Mouse (Mus musculus) limb, embryonic 14.5 days (tissue): Measurements from ENCODE around the gene Nup50. TPM values are rescaled to one million over a fixed set of nuclear protein-coding genes. Genes with fewer than 3 reads are reported as not detected.
A peak's percentile ranks its signal among the peaks of the same experiment; 100 is the strongest.

Experiments used
- ATAC-seq: fragments of 200-750 bp; cut with Nextera tagmentation; 2 replicates; pipeline ENCODE4 v1.8.0; 2017; ENCODE audit warnings: low read depth, moderate number of reproducible peaks, moderate TSS enrichment; ENCODE audit not compliant: low FRiP score
- DNase-seq: peaks from one replicate; pipeline ENCODE4 v3.0.0-alpha.2; 2015; ENCODE audit warnings: low spot score
- H3K27ac ChIP-seq: fragments of 300-500 bp; sonication (generic); replicated peaks from 2 replicates; pipeline ENCODE4 v1.5.1; 2014; ENCODE audit warnings: low read depth, mild to moderate bottlenecking, low read length, moderate library complexity, mixed read lengths
- H3K27me3 ChIP-seq: fragments of 300-500 bp; sonication (generic); 2 replicates; pipeline ENCODE4 v1.6.1; 2014; ENCODE audit warnings: low read length, mixed read lengths; ENCODE audit not compliant: control insufficient read depth, insufficient read depth
- H3K36me3 ChIP-seq: fragments of 300-500 bp; sonication (generic); 2 replicates; pipeline ENCODE4 v1.6.1; 2014; ENCODE audit warnings: mild to moderate bottlenecking, low read length, moderate library complexity, mixed read lengths; ENCODE audit not compliant: control insufficient read depth, insufficient read depth
- H3K4me1 ChIP-seq: fragments of 300-500 bp; sonication (generic); 2 replicates; pipeline ENCODE4 v1.6.1; 2014; ENCODE audit warnings: antibody characterized with exemption, low read length, mixed read lengths; ENCODE audit not compliant: control insufficient read depth, insufficient read depth
- H3K4me2 ChIP-seq: fragments of 300-500 bp; sonication (generic); replicated peaks from 2 replicates; pipeline ENCODE4 v1.6.1; 2014; ENCODE audit warnings: low read depth, mild to moderate bottlenecking, low read length, moderate library complexity; ENCODE audit not compliant: severe bottlenecking
- H3K4me3 ChIP-seq: fragments of 300-500 bp; sonication (generic); replicated peaks from 2 replicates; pipeline ENCODE4 v1.5.1; 2014; ENCODE audit warnings: low read length
- H3K9ac ChIP-seq: fragments of 300-500 bp; sonication (generic); 2 replicates; pipeline ENCODE4 v1.6.1; 2014; ENCODE audit warnings: mild to moderate bottlenecking, low read depth, low read length, moderate library complexity; ENCODE audit not compliant: severe bottlenecking
- H3K9me3 ChIP-seq: fragments of 300-500 bp; sonication (generic); 2 replicates; pipeline ENCODE4 v1.6.1; 2016; ENCODE audit warnings: low read length; ENCODE audit not compliant: control insufficient read depth
- POLR2A ChIP-seq: fragments of 200-500 bp; IDR thresholded peaks from 2 replicates; pipeline ENCODE4 v1.8.0; 2012; ENCODE audit warnings: inconsistent platforms, mild to moderate bottlenecking, moderate library complexity, borderline replicate concordance; ENCODE audit not compliant: insufficient read depth, insufficient read length; ENCODE audit errors: extremely low read depth
- WGBS: fragments of 180-500 bp; shearing (Covaris S2); extraction: QIAGEN DNeasy Blood & Tissue Kit; methylation state at CpG from one replicate; pipeline ENCODE4 v1.1.7; 2014; 5-methylcytosine and 5-hydroxymethylcytosine counted together
- microRNA-seq: library from miRNA; unstranded; fragments of <30 nt; microRNA quantifications from one replicate; pipeline ENCODE4, GENCODE M21; 2016
- polyA plus RNA-seq, 2 experiments: library from polyadenylated mRNA; depleted of rRNA in 1 of 2; stranded (reverse) in 1 of 2; unstranded in 1 of 2; fragments of >200 nt; fragmentation: Nextera tagmentation in 1 of 2; extraction: Ambion mirVana in 1 of 2; gene quantifications; 2 replicates each; pipeline versions ENCODE4 v1.2.1 to v1.2.3; 2012 to 2014

Nup50 gene
- polyA plus RNA-seq, 2 experiments, result 19.7 to 29.1 TPM

- Histone ChIP-seq H3K36me3 (no peaks in the 10 kb centered on the region), H3K27ac (no peak overlapping the region), H3K27me3 (no peaks in the 10 kb centered on the region), H3K9me3 (no peaks in the 10 kb centered on the region), H3K4me3 (no peak overlapping the region), H3K4me1 (peaks cover 14% of the 10 kb centered on the region), H3K9ac (no peak overlapping the region), H3K4me2 (no peak overlapping the region)
- ATAC-seq, result no peak
- no peak for DNase-seq
- 74% methylated on average over 3 of the region's 3 CpGs for WGBS
- no peak for TF ChIP-seq POLR2A
Measured at GRCm38 (mm10) chr15:84989098-84989497, 65.9 kb downstream of the Nup50 start.

GRCm38 (mm10) chr15:84989771-84990170 is 66.6 kb downstream of the Nup50 start:
- ATAC-seq (no peak), DNase-seq (no peak)
- Histone ChIP-seq H3K27ac (no peak overlapping the region), H3K4me1 (peaks cover 14% of the 10 kb centered on the region), H3K9me3 (no peaks in the 10 kb centered on the region), H3K27me3 (no peaks in the 10 kb centered on the region), H3K4me2 (no peak overlapping the region), H3K36me3 (no peaks in the 10 kb centered on the region), H3K4me3 (no peak overlapping the region), H3K9ac (no peak overlapping the region)
- TF ChIP-seq POLR2A, result no peak
- 61% methylated on average over 7 of the region's 7 CpGs for WGBS

Small RNA genes lying within 50 kb of the gene (microRNA-seq; reads per million reads assigned to microRNA genes)
- gene Mir1249, result 17.4 reads per million, percentile 27 among the genes with 10 or more reads in this experiment

Other genes starting within 250 kb of the Nup50 start
- gene Arhgap8, start 203.4 kb upstream of the Nup50 start, polyA plus RNA-seq (2012; rRNA removed), result 5.2 and 5.4 TPM in 2 replicates
- gene Arhgap8, start 203.4 kb upstream of the Nup50 start, polyA plus RNA-seq (2014; fragmentation: Nextera tagmentation; extraction: Ambion mirVana), result 7.0 and 8.2 TPM in 2 replicates
- gene Phf21b, start 67.4 kb upstream of the Nup50 start, polyA plus RNA-seq (2012; rRNA removed), result 6.9 and 10.0 TPM in 2 replicates
- gene Phf21b, start 67.4 kb upstream of the Nup50 start, polyA plus RNA-seq (2014; fragmentation: Nextera tagmentation; extraction: Ambion mirVana), result 0.43 and 0.68 TPM in 2 replicates
- gene Gm29666, start 3.4 kb upstream of the Nup50 start, polyA plus RNA-seq (2012; rRNA removed), result 0.69 and 1.1 TPM in 2 replicates
- gene Gm29666, start 3.4 kb upstream of the Nup50 start, polyA plus RNA-seq (2014; fragmentation: Nextera tagmentation; extraction: Ambion mirVana), result 0.33 and 0.40 TPM in 2 replicates
- gene 5031439G07Rik, start 65.1 kb downstream of the Nup50 start, polyA plus RNA-seq (2012; rRNA removed), result 21.8 and 25.5 TPM in 2 replicates
- 12.3 and 27.0 TPM in 2 replicates for gene 5031439G07Rik, start 65.1 kb downstream of the Nup50 start, polyA plus RNA-seq (2014; fragmentation: Nextera tagmentation; extraction: Ambion mirVana)
- 0.06 and 0.08 TPM in 2 replicates for gene Upk3a, start 93.7 kb downstream of the Nup50 start, polyA plus RNA-seq (2012; rRNA removed)
- gene Upk3a, start 93.7 kb downstream of the Nup50 start, polyA plus RNA-seq (2014; fragmentation: Nextera tagmentation; extraction: Ambion mirVana), result not detected in 2 replicates
- gene Fam118a, start 105.5 kb downstream of the Nup50 start, polyA plus RNA-seq (2012; rRNA removed), result 15.5 and 16.4 TPM in 2 replicates
- gene Fam118a, start 105.5 kb downstream of the Nup50 start, polyA plus RNA-seq (2014; fragmentation: Nextera tagmentation; extraction: Ambion mirVana), result 21.7 and 23.1 TPM in 2 replicates
- gene Smc1b, start 208.6 kb downstream of the Nup50 start, polyA plus RNA-seq (2012; rRNA removed), result 0.52 and 0.58 TPM in 2 replicates
- 0.23 and 0.72 TPM in 2 replicates for gene Smc1b, start 208.6 kb downstream of the Nup50 start, polyA plus RNA-seq (2014; fragmentation: Nextera tagmentation; extraction: Ambion mirVana)
- gene Ribc2, start 208.7 kb downstream of the Nup50 start, polyA plus RNA-seq (2012; rRNA removed), result 0.44 and 0.73 TPM in 2 replicates
- 0.62 and 0.72 TPM in 2 replicates for gene Ribc2, start 208.7 kb downstream of the Nup50 start, polyA plus RNA-seq (2014; fragmentation: Nextera tagmentation; extraction: Ambion mirVana)